ENCODE assay signal across 8 mouse cellular contexts in the genomic region with DNA sequence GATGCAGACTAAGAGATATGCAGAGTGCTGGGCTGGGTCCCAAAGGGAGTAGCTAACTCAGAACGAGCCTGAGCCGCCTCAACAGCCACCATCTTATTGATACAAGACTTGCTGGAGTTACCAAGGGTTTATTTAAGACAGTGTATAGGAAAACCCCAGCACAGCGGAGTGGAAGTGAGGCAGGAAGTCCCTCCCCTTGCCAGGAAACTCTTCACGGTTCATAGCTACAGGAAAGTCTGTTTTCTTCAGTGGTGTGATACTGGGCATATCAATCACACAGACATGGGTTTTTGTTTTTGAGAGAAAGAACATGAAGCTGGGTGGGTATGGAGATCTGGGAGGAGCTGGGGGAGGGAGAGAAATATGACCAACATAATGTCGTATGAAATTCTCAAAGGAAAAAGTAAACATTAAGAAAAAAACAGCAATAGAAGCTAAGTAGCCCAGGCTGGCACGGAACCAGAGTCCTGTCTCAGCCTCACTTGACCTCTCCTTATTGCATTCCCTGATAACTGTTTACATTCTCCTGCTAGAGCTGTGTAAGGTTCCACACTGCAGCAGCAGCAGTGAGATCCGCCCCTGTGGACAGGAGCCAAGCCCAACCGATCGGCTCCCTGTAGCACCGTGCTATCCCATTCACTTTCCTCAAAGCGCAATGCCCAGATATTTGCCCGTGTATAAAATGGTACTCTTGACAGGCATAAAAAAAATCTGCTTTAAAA.
DNase-seq lines count a peak whose midpoint lies in the region; ATAC-seq and TF ChIP-seq lines count a peak whose summit lies in the region.

No protein-coding gene starts in this region.

- H3K27ac ChIP-seq in forebrain, embryonic 16.5 days (ENCODE audit: low read length) = no peak overlapping the region; the same call in 1 of the 2 replicates
- H3K27ac ChIP-seq in intestine, embryonic 15.5 days = peak overlapping the region; percentile 58
- H3K27ac ChIP-seq in liver, embryonic 16.5 days (ENCODE audit: low read length) = peak overlapping the region; percentile 51; the same call in 1 of the 2 replicates
- H3K27ac ChIP-seq in olfactory bulb, adult 2 months (ENCODE audit: insufficient read depth, low read depth, low read length) = peak overlapping the region; percentile 78

- no peak overlapping the region for H3K4me3 ChIP-seq in forebrain, embryonic 16.5 days (replicated peaks; ENCODE audit: low read length)
- peak overlapping the region; percentile 7; the same call in 1 of the 2 replicates for H3K4me3 ChIP-seq in intestine, embryonic 15.5 days (replicated peaks)
- H3K4me3 ChIP-seq in liver, embryonic 16.5 days (ENCODE audit: low read depth, low read length) = no peak overlapping the region
- peak overlapping the region; percentile 49 for H3K4me3 ChIP-seq in olfactory bulb, adult 2 months (ENCODE audit: insufficient read depth, low read depth, low read length)

- no peaks in the 10 kb centered on the region for H3K9me3 ChIP-seq in forebrain, embryonic 16.5 days (ENCODE audit: control insufficient read depth, low read length)
- no peaks in the 10 kb centered on the region for H3K9me3 ChIP-seq in intestine, embryonic 15.5 days
- no peaks in the 10 kb centered on the region for H3K9me3 ChIP-seq in liver, embryonic 16.5 days (replicated peaks; ENCODE audit: control insufficient read depth, low read length)

- peak overlapping the region; percentile 12 for H3K4me2 ChIP-seq in forebrain, embryonic 16.5 days (ENCODE audit: low read length)
- peak overlapping the region; percentile 47 for H3K4me2 ChIP-seq in intestine, embryonic 15.5 days (replicated peaks)
- no peak overlapping the region for H3K4me2 ChIP-seq in liver, embryonic 16.5 days (ENCODE audit: low read depth, low read length)

- 0 out of 2 replicates have a peak, but pooled peaks have one; percentile 34 for ATAC-seq in forebrain, embryonic 16.5 days
- ATAC-seq in intestine, embryonic 15.5 days = peak; percentile 63
- peak; percentile 59 for ATAC-seq in liver, embryonic 16.5 days (ENCODE audit: low read depth)

- WGBS in forebrain, embryonic 16.5 days = 35% methylated on average over 12 of the region's 12 CpGs
- 33% methylated on average over 12 of the region's 12 CpGs for WGBS in intestine, embryonic 15.5 days
- 31% methylated on average over 12 of the region's 12 CpGs for WGBS in liver, embryonic 16.5 days (ENCODE audit: insufficient replicate concordance)
- WGBS in olfactory bulb, adult 2 months = 18% methylated on average over 12 of the region's 12 CpGs

- no peak overlapping the region for H3K9ac ChIP-seq in forebrain, embryonic 16.5 days (replicated peaks; ENCODE audit: low read depth, low read length)
- no peak overlapping the region for H3K9ac ChIP-seq in intestine, embryonic 15.5 days
- H3K9ac ChIP-seq in liver, embryonic 16.5 days (ENCODE audit: low read depth, low read length) = no peak overlapping the region

- no peak for TF ChIP-seq CTCF in olfactory bulb, adult 2 months (IDR thresholded peaks at IDR 0.05; ENCODE audit: insufficient read depth, low read depth, low read length)

- H3K4me1 ChIP-seq in forebrain, embryonic 16.5 days (replicated peaks; ENCODE audit: control insufficient read depth, insufficient read depth, low read length) = peaks cover 83% of the 10 kb centered on the region
- peaks cover 55% of the 10 kb centered on the region for H3K4me1 ChIP-seq in intestine, embryonic 15.5 days (replicated peaks)
- no peaks in the 10 kb centered on the region; the same call in 1 of the 2 replicates for H3K4me1 ChIP-seq in liver, embryonic 16.5 days (ENCODE audit: control insufficient read depth, low read depth, low read length)
- H3K4me1 ChIP-seq in olfactory bulb, adult 2 months (ENCODE audit: control insufficient read depth, insufficient read depth, low read length) = peaks cover 33% of the 10 kb centered on the region

- DNase-seq in adrenal gland, postnatal 10 days = peak; percentile 67
- DNase-seq in adrenal gland, adult 18-20 months (ENCODE audit: low spot score in 2 of 2) = no peak
- DNase-seq in CD4-positive, CD25-positive, alpha-beta regulatory T cell, adult 2 months (ENCODE audit: low read depth, low spot score) = peak; percentile 78
- no peak for DNase-seq in retina, embryonic 14.5 days (ENCODE audit: low spot score)

- H3K36me3 ChIP-seq in forebrain, embryonic 16.5 days (ENCODE audit: control insufficient read depth, insufficient read depth) = no peaks in the 10 kb centered on the region
- no peaks in the 10 kb centered on the region for H3K36me3 ChIP-seq in intestine, embryonic 15.5 days
- H3K36me3 ChIP-seq in liver, embryonic 16.5 days (ENCODE audit: control insufficient read depth, insufficient read depth) = no peaks in the 10 kb centered on the region

- H3K27me3 ChIP-seq in forebrain, embryonic 16.5 days (replicated peaks; ENCODE audit: control insufficient read depth, insufficient read depth, low read length) = no peaks in the 10 kb centered on the region
- H3K27me3 ChIP-seq in intestine, embryonic 15.5 days (replicated peaks) = no peaks in the 10 kb centered on the region
- H3K27me3 ChIP-seq in liver, embryonic 16.5 days (ENCODE audit: control insufficient read depth, insufficient read depth, low read depth, low read length) = no peaks in the 10 kb centered on the region

- no peak for TF ChIP-seq POLR2A in olfactory bulb, adult 2 months (IDR thresholded peaks at IDR 0.05; ENCODE audit: insufficient read depth, low read depth, low read length)

Comparison
In these comparisons a context has a peak if more than half of its experiments do, and no peak if none do; other contexts are left out.
1. DNase-seq: peak in adrenal gland, postnatal 10 days (single experiment) and CD4-positive, CD25-positive, alpha-beta regulatory T cell, adult 2 months (single experiment); none in adrenal gland, adult 18-20 months (0 of 2) and retina, embryonic 14.5 days (single experiment).
2. H3K4me3 ChIP-seq: peak in intestine, embryonic 15.5 days (single experiment) and olfactory bulb, adult 2 months (single experiment); none in forebrain, embryonic 16.5 days (single experiment) and liver, embryonic 16.5 days (single experiment).
3. Peak in every context shown above with its lines, with median percentiles within 50 percentile points of each other: ATAC-seq.